Mouse (Mus musculus) brain, embryonic 18.5 days (tissue): ENCODE measurements around the gene Tmem212.

Source experiments
- DNase-seq: peaks from one replicate; pipeline ENCODE4 v3.0.0-alpha.2; 2012; ENCODE audit warnings: low read depth, low spot score

The Tmem212 gene

DNA sequence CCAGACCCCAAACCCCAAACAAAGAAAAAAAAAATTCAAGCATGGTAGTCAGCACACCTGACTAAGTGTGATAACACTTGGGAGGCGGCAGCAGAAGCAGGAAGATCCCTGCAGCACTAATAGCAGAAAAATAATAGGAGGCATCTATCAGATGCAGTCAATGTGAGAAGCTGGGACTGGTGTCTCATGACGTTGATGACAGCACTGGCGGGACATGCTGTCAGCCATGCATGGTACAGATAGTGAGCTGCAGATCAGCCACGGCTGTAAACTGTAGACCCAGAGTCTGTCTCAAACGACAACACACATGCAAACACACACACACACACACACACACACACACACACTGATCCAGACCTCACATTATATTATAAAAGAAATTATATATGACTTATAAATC is 52.9 kb downstream of the Tmem212 start:
- DNase-seq, result no peak

DNA sequence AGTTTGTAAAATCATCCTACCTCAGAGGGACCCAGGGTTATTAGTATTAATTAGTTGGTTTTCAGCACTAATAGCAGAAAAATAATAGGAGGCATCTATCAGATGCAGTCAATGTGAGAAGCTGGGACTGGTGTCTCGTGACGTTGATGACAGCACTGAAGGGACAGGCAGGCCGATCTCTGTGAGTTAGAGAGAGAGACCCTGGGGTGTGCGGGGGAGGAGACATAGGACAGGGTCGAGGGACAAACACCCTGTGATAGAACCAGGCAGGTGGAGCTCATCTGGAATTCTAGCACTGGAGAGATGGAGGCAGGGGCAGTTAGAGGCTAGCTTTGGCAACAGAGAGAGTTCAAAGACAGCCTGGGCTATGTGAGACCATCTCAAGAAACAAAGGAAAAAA is 53.3 kb downstream of the Tmem212 start:
- no peak for DNase-seq

DNA sequence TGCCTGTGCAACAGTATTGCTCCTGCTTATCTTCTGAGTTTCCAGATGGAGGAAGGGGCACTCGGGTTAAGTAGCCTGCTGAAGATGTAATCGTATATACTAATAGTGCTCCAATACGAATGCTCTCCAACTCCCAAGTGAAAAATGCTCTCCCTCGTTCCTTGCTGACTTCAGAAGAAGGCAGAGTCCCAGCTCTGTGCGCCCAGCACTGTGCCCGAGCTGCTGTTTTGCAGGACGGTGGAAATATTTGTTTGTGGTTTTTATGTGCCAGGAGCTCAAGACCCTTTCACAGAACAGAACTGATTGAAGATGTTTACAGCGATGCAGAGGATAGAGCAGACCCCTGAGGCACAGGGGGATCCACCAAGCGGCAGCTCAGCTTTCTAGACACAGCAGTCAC is 55.9 kb downstream of the Tmem212 start:
- no peak for DNase-seq

DNA sequence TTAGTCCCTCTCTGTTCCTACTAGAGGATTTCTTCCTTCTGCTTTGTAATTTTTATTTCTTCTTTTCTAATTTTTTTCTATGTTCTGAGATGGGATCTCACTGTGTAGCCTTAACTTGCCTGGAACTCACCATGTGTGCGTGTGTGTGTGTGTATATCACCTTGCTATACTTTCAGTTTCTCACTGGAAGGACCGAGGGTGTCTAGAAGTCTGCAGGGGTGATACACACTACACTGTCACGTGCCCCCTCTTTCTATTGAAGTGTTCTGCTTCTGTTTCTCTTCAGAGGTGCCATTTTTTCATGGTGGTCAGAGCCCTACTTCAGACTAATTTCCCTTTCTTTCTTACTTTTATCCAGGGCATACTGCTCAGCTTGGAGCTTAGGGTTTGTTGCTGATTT is 56.4 kb downstream of the Tmem212 start:
- no peak for DNase-seq

DNA sequence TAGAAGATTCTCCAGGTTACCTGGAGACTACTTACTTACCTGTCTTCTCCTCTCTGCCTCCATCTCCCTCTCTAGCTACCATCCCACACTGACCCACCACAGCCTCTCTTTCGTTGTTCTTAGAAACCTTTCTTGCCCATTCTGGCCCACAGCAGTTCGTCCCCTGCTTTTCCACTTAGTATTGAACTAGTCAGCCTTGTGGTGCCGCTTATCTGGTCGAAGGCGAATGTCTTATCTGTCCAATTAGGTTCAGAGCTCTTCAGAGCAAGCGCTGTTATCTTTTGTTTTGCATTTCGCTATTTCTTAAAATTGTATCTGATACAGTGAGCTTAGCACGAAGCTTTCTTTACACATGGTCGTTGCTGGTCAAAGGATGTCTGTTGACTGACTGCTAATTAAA is 56.9 kb downstream of the Tmem212 start:
- DNase-seq, result no peak

DNA sequence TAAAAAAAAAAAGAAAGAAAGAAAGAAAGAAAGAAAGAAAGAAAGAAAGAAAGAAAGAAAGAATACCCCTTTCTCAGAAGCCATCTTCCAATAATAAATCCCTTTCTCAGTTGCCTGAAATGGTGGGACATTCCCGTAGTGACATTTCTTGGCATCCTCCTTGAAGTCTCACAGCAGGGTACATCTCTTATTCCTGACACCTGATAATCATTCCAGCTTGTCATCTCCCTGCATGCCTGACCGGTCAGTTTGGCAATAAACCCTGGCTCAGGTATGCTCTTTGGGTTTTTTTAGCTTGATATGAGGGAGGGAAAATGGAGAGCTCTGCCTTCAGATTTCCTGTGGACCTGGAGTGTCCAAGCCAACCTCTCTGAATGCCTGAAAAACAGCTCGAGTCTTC is 59.9 kb downstream of the Tmem212 start:
- DNase-seq, result no peak

DNA sequence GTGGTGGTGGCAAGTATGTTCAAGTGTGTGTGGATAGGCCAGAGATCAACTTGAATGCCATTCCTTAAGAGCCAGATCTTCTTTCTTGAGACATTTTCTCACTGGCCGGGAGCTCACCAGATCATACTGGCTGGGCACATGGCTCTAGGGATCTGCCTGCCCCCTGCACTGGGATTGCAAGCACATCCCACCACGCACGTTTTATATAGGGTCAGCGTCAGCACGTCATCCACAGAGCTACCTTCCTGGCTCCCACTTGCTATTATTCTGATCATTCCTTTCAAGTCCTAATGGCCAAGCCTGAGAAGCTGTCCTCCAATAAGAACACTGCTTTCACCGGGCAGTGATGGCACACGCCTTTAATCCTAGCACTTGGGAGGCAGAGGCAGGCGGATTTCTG is 60.4 kb downstream of the Tmem212 start:
- no peak for DNase-seq

DNA sequence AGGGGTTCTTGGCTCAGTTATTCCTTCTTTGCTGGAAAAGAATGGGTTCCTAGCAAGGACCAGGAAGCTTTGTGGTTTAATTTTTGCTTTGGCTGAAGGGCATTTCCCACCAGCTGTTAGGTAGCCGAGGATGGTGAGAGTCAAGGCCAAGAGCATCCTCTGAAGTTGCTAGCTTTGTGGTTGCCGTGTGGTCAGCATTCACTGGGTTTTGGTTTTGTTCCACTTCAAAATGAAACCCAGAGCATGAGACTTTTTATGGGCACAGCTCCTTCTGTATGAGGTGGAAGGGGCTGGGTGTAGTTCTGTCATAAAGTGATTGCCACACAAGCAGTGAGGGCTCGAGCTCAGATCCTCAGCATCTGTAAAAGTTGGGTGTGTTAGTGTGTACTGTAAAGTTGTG is 67.4 kb downstream of the Tmem212 start:
- DNase-seq, result no peak

DNA sequence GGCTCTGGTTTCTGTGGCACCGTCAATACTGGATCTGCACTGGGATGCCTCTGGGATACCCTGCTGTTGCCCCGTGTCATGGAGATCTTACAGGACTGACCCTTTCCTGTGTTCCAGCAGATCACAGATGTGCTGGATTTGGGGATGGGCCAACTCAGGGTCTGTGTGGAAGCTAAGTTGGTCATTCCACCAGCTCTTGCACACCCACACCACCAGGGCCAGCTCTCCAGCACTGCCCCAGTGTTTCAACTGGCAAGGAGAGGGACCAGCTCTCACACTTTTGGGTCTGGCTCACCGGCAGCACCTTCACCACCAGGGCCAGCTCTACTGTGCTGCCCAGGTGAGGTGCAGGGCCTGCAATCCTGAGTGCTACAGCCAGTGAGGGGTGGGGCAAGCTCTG is 68.9 kb downstream of the Tmem212 start:
- DNase-seq, result no peak

DNA sequence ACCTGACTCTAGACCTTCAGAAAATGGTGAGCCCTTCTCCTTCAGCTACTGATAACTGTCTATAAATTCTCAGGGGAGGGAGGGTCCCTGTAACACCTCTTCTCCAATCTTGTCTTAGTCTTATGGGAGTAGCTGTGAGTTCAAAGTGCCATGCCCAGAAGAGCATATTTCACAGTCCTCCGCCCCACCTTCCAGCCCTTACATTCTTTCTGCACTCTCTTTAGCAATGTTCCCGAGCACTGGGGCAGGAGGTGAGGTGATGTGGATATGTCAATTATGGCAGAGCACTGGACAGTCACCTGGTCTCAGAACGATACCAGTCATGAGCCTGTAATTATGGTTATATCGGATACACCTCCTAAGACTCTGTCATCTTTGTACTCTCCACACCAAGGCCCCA is 70.2 kb downstream of the Tmem212 start:
- DNase-seq, result no peak
